In the genomic region with DNA sequence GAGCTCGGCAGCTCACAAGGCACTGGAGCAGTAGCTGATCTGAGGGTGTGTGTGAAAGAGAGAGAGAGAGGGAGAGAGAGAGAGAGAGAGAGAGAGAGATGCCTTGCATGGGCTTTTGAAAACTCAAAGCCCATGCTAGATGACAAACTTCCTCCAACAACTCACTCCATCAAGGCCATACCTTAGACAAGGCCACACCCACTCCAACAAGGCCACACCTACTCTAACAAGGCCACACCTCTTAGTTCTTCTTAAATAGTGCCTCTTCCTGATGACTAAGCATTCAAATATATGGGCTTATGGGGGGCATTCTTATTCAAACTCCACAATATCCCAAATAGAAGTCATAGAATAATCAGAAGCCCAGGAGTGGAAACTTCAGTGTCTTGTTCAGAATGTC, we compare ENCODE assay signal across 22 mouse cellular contexts. TPM values are rescaled to one million over a fixed set of nuclear protein-coding genes. Genes with fewer than 3 reads are reported as not detected.
DNase-seq lines count a peak whose midpoint lies in the region; ATAC-seq and TF ChIP-seq lines count a peak whose summit lies in the region.
"Had no signal": no experiment of that assay in that cellular context is flagged by ENCODE, and none has a peak within 500 bp of the region (broad histone marks: within the 10 kb centered on the region; RNA-seq: fewer than 3 reads in every experiment).

No protein-coding gene starts in this region.

- no peaks in the 10 kb centered on the region; the same call in 1 of the 2 replicates for H3K27me3 ChIP-seq in liver, embryonic 13.5 days
- H3K27me3 ChIP-seq: CH12.LX; embryonic facial prominence, embryonic 12.5 days; forebrain, embryonic 15.5 days; hindbrain, embryonic 12.5 days had no signal

- no peak overlapping the region for H3K4me3 ChIP-seq in ES-E14 (ENCODE audit: insufficient read depth in 1 of 2, low read depth in 1 of 2, low read length in 2 of 2, poor library complexity in 1 of 2, severe bottlenecking in 1 of 2)
- H3K4me3 ChIP-seq in liver, embryonic 13.5 days (replicated peaks): no peak overlapping the region
- H3K4me3 ChIP-seq: embryonic facial prominence, embryonic 12.5 days; forebrain, embryonic 15.5 days; heart, embryonic 10.5 days; hindbrain, embryonic 12.5 days had no signal

- WGBS in liver, embryonic 13.5 days (ENCODE audit: insufficient replicate concordance): 69% methylated on average over 1 of the region's 1 CpGs

- no peaks in the 10 kb centered on the region for H3K9me3 ChIP-seq in ES-E14 (ENCODE audit: control insufficient read depth, insufficient read depth, low read depth, low read length)
- no peaks in the 10 kb centered on the region for H3K9me3 ChIP-seq in liver, embryonic 13.5 days (replicated peaks)
- H3K9me3 ChIP-seq: embryonic facial prominence, embryonic 12.5 days; forebrain, embryonic 15.5 days; heart, embryonic 10.5 days; hindbrain, embryonic 12.5 days had no signal

- H3K36me3 ChIP-seq in ES-E14 (ENCODE audit: control insufficient read depth, insufficient read depth, low read length, poor library complexity, severe bottlenecking): no peaks in the 10 kb centered on the region
- no peaks in the 10 kb centered on the region for H3K36me3 ChIP-seq in liver, embryonic 13.5 days
- H3K36me3 ChIP-seq: embryonic facial prominence, embryonic 12.5 days; forebrain, embryonic 15.5 days; heart, embryonic 10.5 days; hindbrain, embryonic 12.5 days had no signal

- peaks cover 0 to 3% of the 10 kb centered on the region in 2 experiments; a peak in 2 of 4 replicates for H3K4me1 ChIP-seq in ES-E14 (ENCODE audit: control insufficient read depth in 2 of 2, insufficient read depth in 2 of 2, low read length in 2 of 2, poor library complexity in 1 of 2)
- H3K4me1 ChIP-seq in liver, embryonic 13.5 days (replicated peaks): peaks cover 59% of the 10 kb centered on the region

- no peak for DNase-seq in ES-E14 (ENCODE audit: low read depth, low spot score)
- DNase-seq in MEL-GATA-1-ER (ENCODE audit: extremely low read depth, low read depth): peak; percentile 52
- peak; percentile 34 for DNase-seq in c-Kit-positive CD71-positive TER-119-negative erythroid progenitor cells, embryonic 14.5 days (ENCODE audit: low read depth)
- DNase-seq in liver, embryonic 13.5 days: peak; percentile 6
- no peak for DNase-seq in cerebellum, postnatal 25 days
- no peak for DNase-seq in thymus, postnatal 14 days
- DNase-seq: adrenal gland, adult 8-10 months; adrenal gland, postnatal 36 days; cerebellum, adult 2 months; cerebellum, postnatal 10 days; gastrocnemius, postnatal 36 days; heart, adult 18-20 months; heart, postnatal 10 days; heart, postnatal 4 days had no signal

- H3K9ac ChIP-seq in ES-E14 (ENCODE audit: insufficient read depth, low read depth, low read length, poor library complexity, severe bottlenecking): no peak overlapping the region
- no peak overlapping the region for H3K9ac ChIP-seq in liver, embryonic 13.5 days
- H3K9ac ChIP-seq: embryonic facial prominence, embryonic 12.5 days; forebrain, embryonic 15.5 days; hindbrain, embryonic 12.5 days had no signal

- no peak for ATAC-seq in liver, embryonic 13.5 days (ENCODE audit: low read depth)
- ATAC-seq in granulocyte monocyte progenitor cell, adult 5-6 weeks (replicated peaks; ENCODE audit: poor library complexity, severe bottlenecking): no peak
- ATAC-seq: inflammation-experienced regulatory T-cells, adult 6 months had no signal

- in situ Hi-C loops in ES-E14 (cut with MboI; ENCODE audit: low sequenced_read_pairs in 2 of 2, unreplicated experiment in 2 of 2): no loop called here

- H3K4me2 ChIP-seq in liver, embryonic 13.5 days: peak overlapping the region; percentile 49; the same call in 1 of the 2 replicates
- H3K4me2 ChIP-seq: embryonic facial prominence, embryonic 12.5 days; forebrain, embryonic 15.5 days; hindbrain, embryonic 12.5 days had no signal

- H3K27ac ChIP-seq in ES-E14 (ENCODE audit: insufficient read depth, low read depth, low read length, poor library complexity, severe bottlenecking): no peak overlapping the region
- H3K27ac ChIP-seq in liver, embryonic 13.5 days: peak overlapping the region; percentile 58; the same call in 1 of the 2 replicates
- H3K27ac ChIP-seq: embryonic facial prominence, embryonic 12.5 days; forebrain, embryonic 15.5 days; heart, embryonic 10.5 days; hindbrain, embryonic 12.5 days had no signal

TF ChIP-seq in ES-E14, 5 proteins besides CTCF, POLR2A, EP300 and RAD21:
- TF ChIP-seq CHD2 (IDR thresholded peaks at IDR 0.05; ENCODE audit: low read depth, low read length) (no peak), MAFK (IDR thresholded peaks at IDR 0.05; ENCODE audit: insufficient read depth, low read depth, low read length) (0 out of 2 replicates have a peak, but pooled peaks have one; percentile 14)

RNA-seq across cellular contexts. Expression of a gene that starts 49.1 kb away (rescaled TPM):
- 0.13 and 0.26 TPM in 2 replicates for total RNA-seq in ES-E14 (2012; rRNA removed)
- 0.03 and 0.05 TPM in 2 replicates for polyA plus RNA-seq in liver, embryonic 13.5 days (2015; fragmentation: Nextera tagmentation; extraction: Ambion mirVana)
- total RNA-seq in granulocyte monocyte progenitor cell, adult 5-6 weeks (2014; fragmentation: Nextera tagmentation): not detected in 2 replicates
- total RNA-seq in granulocyte monocyte progenitor cell, adult 5-6 weeks (2017): not detected in 2 replicates
- total RNA-seq: CH12.LX; common myeloid progenitor, adult 5-6 weeks had no signal
- polyA plus RNA-seq: inflammation-experienced regulatory T-cells, adult 6 months had no signal

Comparison
In these comparisons a context has a peak if more than half of its experiments do, and no peak if none do; other contexts are left out.
1. DNase-seq: peak in MEL-GATA-1-ER (single experiment), c-Kit-positive CD71-positive TER-119-negative erythroid progenitor cells, embryonic 14.5 days (single experiment) and liver, embryonic 13.5 days (single experiment); none in ES-E14 (single experiment), cerebellum, postnatal 25 days (0 of 2) and thymus, postnatal 14 days (single experiment).